Mouse (Mus musculus): Measurements from ENCODE around the gene Dzip1l. TPM values are rescaled to one million over a fixed set of nuclear protein-coding genes. Genes with fewer than 3 reads are reported as not detected.

The Dzip1l gene
- polyA plus RNA-seq, 1 experiment, result 12.2 TPM

- Histone ChIP-seq H3K27ac (ENCODE audit: insufficient read depth, low read length) (no peak overlapping the region), H3K4me1 (ENCODE audit: control insufficient read depth, insufficient read depth, low read length) (0 out of 2 replicates have a peak, but pooled peaks cover 1% of the 10 kb centered on the region), H3K4me3 (ENCODE audit: insufficient read depth, low read length) (no peak overlapping the region)
- TF ChIP-seq POLR2A (IDR thresholded peaks at IDR 0.05; ENCODE audit: extremely low read depth, insufficient read depth, low read length), result no peak
- no peak for TF ChIP-seq CTCF (IDR thresholded peaks at IDR 0.05; ENCODE audit: extremely low read depth, insufficient read depth, low read length)
These were observed 74.4 kb downstream of the Dzip1l start for GRCm38 (mm10) chr9:99703711-99704110.

- TF ChIP-seq POLR2A (IDR thresholded peaks at IDR 0.05; ENCODE audit: extremely low read depth, insufficient read depth, low read length) (no peak), CTCF (IDR thresholded peaks at IDR 0.05; ENCODE audit: extremely low read depth, insufficient read depth, low read length) (no peak)
- Histone ChIP-seq H3K27ac (ENCODE audit: insufficient read depth, low read length) (no peak overlapping the region), H3K4me3 (ENCODE audit: insufficient read depth, low read length) (no peak overlapping the region), H3K4me1 (ENCODE audit: control insufficient read depth, insufficient read depth, low read length) (no peaks in the 10 kb centered on the region)
These were observed 77.0 kb downstream of the Dzip1l start for GRCm38 (mm10) chr9:99706264-99706663.

GRCm38 (mm10) chr9:99707425-99708126 lies 78.3 kb downstream of the Dzip1l start:
- Histone ChIP-seq H3K4me3 (ENCODE audit: insufficient read depth, low read length) (no peak overlapping the region), H3K4me1 (ENCODE audit: control insufficient read depth, insufficient read depth, low read length) (no peaks in the 10 kb centered on the region), H3K27ac (ENCODE audit: insufficient read depth, low read length) (no peak overlapping the region)
- TF ChIP-seq POLR2A (IDR thresholded peaks at IDR 0.05; ENCODE audit: extremely low read depth, insufficient read depth, low read length) (no peak), CTCF (IDR thresholded peaks at IDR 0.05; ENCODE audit: extremely low read depth, insufficient read depth, low read length) (no peak)

GRCm38 (mm10) chr9:99709588-99710248 lies 80.4 kb downstream of the Dzip1l start:
- TF ChIP-seq CTCF (IDR thresholded peaks at IDR 0.05; ENCODE audit: extremely low read depth, insufficient read depth, low read length) (no peak), POLR2A (IDR thresholded peaks at IDR 0.05; ENCODE audit: extremely low read depth, insufficient read depth, low read length) (no peak)
- H3K4me1 ChIP-seq (ENCODE audit: control insufficient read depth, insufficient read depth, low read length), result no peaks in the 10 kb centered on the region
- no peak overlapping the region for H3K27ac ChIP-seq (ENCODE audit: insufficient read depth, low read length)
- H3K4me3 ChIP-seq (ENCODE audit: insufficient read depth, low read length), result no peak overlapping the region

- no peak overlapping the region for H3K27ac ChIP-seq (ENCODE audit: insufficient read depth, low read length)
- TF ChIP-seq CTCF (IDR thresholded peaks at IDR 0.05; ENCODE audit: extremely low read depth, insufficient read depth, low read length), result no peak
- no peak for TF ChIP-seq POLR2A (IDR thresholded peaks at IDR 0.05; ENCODE audit: extremely low read depth, insufficient read depth, low read length)
- no peaks in the 10 kb centered on the region for H3K4me1 ChIP-seq (ENCODE audit: control insufficient read depth, insufficient read depth, low read length)
- no peak overlapping the region for H3K4me3 ChIP-seq (ENCODE audit: insufficient read depth, low read length)
These were observed 81.0 kb downstream of the Dzip1l start for GRCm38 (mm10) chr9:99710297-99710696.

GRCm38 (mm10) chr9:99717134-99717533 lies 87.8 kb downstream of the Dzip1l start, which contains the start of gene Cldn18:
Gene Cldn18 (minus strand): TSS chr9:99717267.
- no peak for TF ChIP-seq CTCF (IDR thresholded peaks at IDR 0.05; ENCODE audit: extremely low read depth, insufficient read depth, low read length)
- no peak for TF ChIP-seq POLR2A (IDR thresholded peaks at IDR 0.05; ENCODE audit: extremely low read depth, insufficient read depth, low read length)
- no peak within 1 kb of the TSS for H3K4me3 ChIP-seq (ENCODE audit: insufficient read depth, low read length)
- no peak within 1 kb of the TSS for H3K27ac ChIP-seq (ENCODE audit: insufficient read depth, low read length)
- H3K4me1 ChIP-seq (ENCODE audit: control insufficient read depth, insufficient read depth, low read length), result no peaks in the 10 kb centered on the region

Other genes starting within 250 kb of the Dzip1l start
- 176 and 178 TPM in 2 replicates for gene Mras, start 192.1 kb upstream of the Dzip1l start, polyA plus RNA-seq (2012; rRNA removed)
- 0.08 and 0.56 TPM in 2 replicates for gene Nme9, start 178.0 kb upstream of the Dzip1l start, polyA plus RNA-seq (2012; rRNA removed)
- 50.5 and 51.3 TPM in 2 replicates for gene Armc8, start 60.6 kb upstream of the Dzip1l start, polyA plus RNA-seq (2012; rRNA removed)
- gene Dbr1, start 53.7 kb upstream of the Dzip1l start, polyA plus RNA-seq (2012; rRNA removed), result 10.8 and 13.5 TPM in 2 replicates
- 0.11 and 0.17 TPM in 2 replicates for gene A4gnt, start 17.0 kb upstream of the Dzip1l start, polyA plus RNA-seq (2012; rRNA removed)
- gene Cldn18, start 87.8 kb downstream of the Dzip1l start, polyA plus RNA-seq (2012; rRNA removed), result not detected in 2 replicates
- gene Sox14, start 246.7 kb downstream of the Dzip1l start, polyA plus RNA-seq (2012; rRNA removed), result not detected in 2 replicates